Mouse (Mus musculus): ENCODE results near the gene Ptgfrn. TPM values are rescaled to one million over a fixed set of nuclear protein-coding genes. Genes with fewer than 3 reads are reported as not detected.

The Ptgfrn gene
- polyA plus RNA-seq, 1 experiment from 2014 or later: 8.8 TPM

GRCm38 (mm10) chr3:101080925-101081324 lies 29.2 kb downstream of the Ptgfrn start:
- ATAC-seq (replicated peaks; ENCODE audit: low FRiP score, low TSS enrichment, low read depth): no peak
- DNase-seq (ENCODE audit: low spot score): no peak
- 87% methylated on average over 4 of the region's 4 CpGs for WGBS
- Histone ChIP-seq H3K4me2 (ENCODE audit: low read length) (no peak overlapping the region), H3K4me3 (ENCODE audit: low read depth, low read length) (no peak overlapping the region), H3K36me3 (ENCODE audit: control insufficient read depth, insufficient read depth, low read length) (peaks cover 20% of the 10 kb centered on the region), H3K27me3 (replicated peaks; ENCODE audit: control insufficient read depth, insufficient read depth, low read length) (no peaks in the 10 kb centered on the region), H3K4me1 (replicated peaks; ENCODE audit: control insufficient read depth, insufficient read depth, low read length) (peaks cover 5% of the 10 kb centered on the region), H3K9me3 (ENCODE audit: control insufficient read depth, low read length) (no peaks in the 10 kb centered on the region), H3K27ac (ENCODE audit: low read depth) (no peak overlapping the region), H3K9ac (ENCODE audit: low read length) (no peak overlapping the region)

DNA sequence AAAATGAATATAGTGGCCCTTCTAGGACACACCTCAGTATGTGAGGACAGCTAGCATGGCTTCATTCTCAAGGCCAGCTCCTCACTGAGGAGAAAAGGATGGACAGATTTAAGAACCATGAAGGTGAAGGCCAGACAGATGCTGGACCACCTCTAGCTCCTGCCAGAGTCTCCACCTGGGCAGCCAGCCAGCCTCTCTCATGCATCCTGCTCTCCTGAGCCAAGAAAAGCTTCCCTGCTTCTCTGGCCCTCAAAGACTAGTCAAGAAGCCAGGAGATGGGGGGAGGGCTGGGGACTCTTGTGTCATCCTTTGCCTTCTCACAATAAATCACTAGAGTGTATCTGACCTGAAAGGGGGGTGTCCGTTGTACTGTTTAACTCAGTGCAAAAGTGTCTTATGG lies 31.7 kb downstream of the Ptgfrn start:
- WGBS: 70% methylated on average over 1 of the region's 1 CpGs
- Histone ChIP-seq H3K4me1 (replicated peaks; ENCODE audit: control insufficient read depth, insufficient read depth, low read length) (peaks cover 11% of the 10 kb centered on the region), H3K9ac (ENCODE audit: low read length) (no peak overlapping the region), H3K27ac (ENCODE audit: low read depth) (no peak overlapping the region), H3K36me3 (ENCODE audit: control insufficient read depth, insufficient read depth, low read length) (peaks cover 20% of the 10 kb centered on the region), H3K4me2 (ENCODE audit: low read length) (no peak overlapping the region), H3K9me3 (ENCODE audit: control insufficient read depth, low read length) (no peaks in the 10 kb centered on the region), H3K27me3 (replicated peaks; ENCODE audit: control insufficient read depth, insufficient read depth, low read length) (no peaks in the 10 kb centered on the region), H3K4me3 (ENCODE audit: low read depth, low read length) (no peak overlapping the region)
- DNase-seq (ENCODE audit: low spot score): no peak
- ATAC-seq (replicated peaks; ENCODE audit: low FRiP score, low TSS enrichment, low read depth): no peak

DNA sequence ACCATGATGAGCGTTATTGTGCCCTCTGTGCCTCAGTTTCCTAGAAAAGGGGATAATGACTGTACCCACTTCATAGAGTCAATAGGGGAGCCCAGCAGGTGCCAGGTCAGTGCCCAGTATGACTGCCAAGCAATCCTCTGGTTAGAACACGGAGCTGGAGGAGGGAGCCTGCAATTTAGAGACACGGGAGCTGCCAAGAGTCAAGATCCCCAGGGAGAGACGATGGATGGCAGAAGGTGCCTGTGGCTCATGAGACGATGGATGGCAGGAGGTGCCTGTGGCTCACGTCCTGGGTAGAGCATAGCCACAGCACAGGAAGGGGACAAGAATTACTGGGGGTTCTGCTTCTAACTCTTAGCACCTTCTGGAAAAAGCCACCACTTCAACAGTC lies 32.4 kb downstream of the Ptgfrn start:
- H3K4me3 ChIP-seq (ENCODE audit: low read depth, low read length): no peak overlapping the region
- 83% methylated on average over 6 of the region's 6 CpGs for WGBS
- H3K9ac ChIP-seq (ENCODE audit: low read length): no peak overlapping the region
- H3K36me3 ChIP-seq (ENCODE audit: control insufficient read depth, insufficient read depth, low read length): peaks cover 19% of the 10 kb centered on the region
- DNase-seq (ENCODE audit: low spot score) (no peak), ATAC-seq (replicated peaks; ENCODE audit: low FRiP score, low TSS enrichment, low read depth) (no peak)
- H3K27me3 ChIP-seq (replicated peaks; ENCODE audit: control insufficient read depth, insufficient read depth, low read length): no peaks in the 10 kb centered on the region
- H3K9me3 ChIP-seq (ENCODE audit: control insufficient read depth, low read length): no peaks in the 10 kb centered on the region
- peaks cover 15% of the 10 kb centered on the region for H3K4me1 ChIP-seq (replicated peaks; ENCODE audit: control insufficient read depth, insufficient read depth, low read length)
- no peak overlapping the region for H3K27ac ChIP-seq (ENCODE audit: low read depth)
- no peak overlapping the region for H3K4me2 ChIP-seq (ENCODE audit: low read length)

GRCm38 (mm10) chr3:101076966-101077709 lies 32.9 kb downstream of the Ptgfrn start:
- Histone ChIP-seq H3K4me2 (ENCODE audit: low read length) (no peak overlapping the region), H3K4me1 (replicated peaks; ENCODE audit: control insufficient read depth, insufficient read depth, low read length) (peaks cover 15% of the 10 kb centered on the region), H3K9ac (ENCODE audit: low read length) (no peak overlapping the region), H3K36me3 (ENCODE audit: control insufficient read depth, insufficient read depth, low read length) (peaks cover 25% of the 10 kb centered on the region), H3K27me3 (replicated peaks; ENCODE audit: control insufficient read depth, insufficient read depth, low read length) (no peaks in the 10 kb centered on the region), H3K27ac (ENCODE audit: low read depth) (no peak overlapping the region), H3K4me3 (ENCODE audit: low read depth, low read length) (no peak overlapping the region), H3K9me3 (ENCODE audit: control insufficient read depth, low read length) (no peaks in the 10 kb centered on the region)
- DNase-seq (ENCODE audit: low spot score): no peak
- ATAC-seq (replicated peaks; ENCODE audit: low FRiP score, low TSS enrichment, low read depth): no peak
- WGBS: 95% methylated on average over 25 of the region's 25 CpGs

DNA sequence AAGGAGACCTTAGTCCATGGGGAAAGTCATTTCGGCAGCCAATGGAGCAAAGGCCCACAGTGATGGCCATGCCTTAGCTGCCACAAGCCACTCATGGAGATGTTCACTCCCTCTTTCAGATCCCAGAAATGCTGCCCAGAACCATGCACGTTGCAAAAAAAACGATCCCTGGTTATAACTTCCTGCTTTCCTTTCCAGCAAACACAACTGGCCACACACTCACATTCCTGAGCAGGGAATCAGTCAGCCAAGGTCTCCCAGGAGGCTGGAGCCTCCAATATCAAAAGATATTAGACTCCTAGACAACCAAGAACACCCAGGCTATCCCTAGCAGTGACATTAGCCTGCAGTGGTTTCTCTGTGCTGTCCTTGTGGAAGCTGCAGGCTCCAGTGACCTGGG lies 34.2 kb downstream of the Ptgfrn start:
- ATAC-seq (replicated peaks; ENCODE audit: low FRiP score, low TSS enrichment, low read depth): no peak
- whole genome bisulfite sequencing: 42% methylated on average over 3 of the region's 3 CpGs
- peaks cover 22% of the 10 kb centered on the region for H3K4me1 ChIP-seq (replicated peaks; ENCODE audit: control insufficient read depth, insufficient read depth, low read length)
- H3K27me3 ChIP-seq (replicated peaks; ENCODE audit: control insufficient read depth, insufficient read depth, low read length): no peaks in the 10 kb centered on the region
- peaks cover 33% of the 10 kb centered on the region for H3K36me3 ChIP-seq (ENCODE audit: control insufficient read depth, insufficient read depth, low read length)
- no peak overlapping the region for H3K4me2 ChIP-seq (ENCODE audit: low read length)
- no peak overlapping the region for H3K4me3 ChIP-seq (ENCODE audit: low read depth, low read length)
- no peak overlapping the region for H3K9ac ChIP-seq (ENCODE audit: low read length)
- DNase-seq (ENCODE audit: low spot score): no peak
- no peaks in the 10 kb centered on the region for H3K9me3 ChIP-seq (ENCODE audit: control insufficient read depth, low read length)
- no peak overlapping the region for H3K27ac ChIP-seq (ENCODE audit: low read depth)

GRCm38 (mm10) chr3:101073384-101073783 lies 36.7 kb downstream of the Ptgfrn start:
- no peak overlapping the region for H3K4me3 ChIP-seq (ENCODE audit: low read depth, low read length)
- ATAC-seq (replicated peaks; ENCODE audit: low FRiP score, low TSS enrichment, low read depth): no peak
- no peaks in the 10 kb centered on the region for H3K27me3 ChIP-seq (replicated peaks; ENCODE audit: control insufficient read depth, insufficient read depth, low read length)
- DNase-seq (ENCODE audit: low spot score): no peak
- peaks cover 30% of the 10 kb centered on the region for H3K36me3 ChIP-seq (ENCODE audit: control insufficient read depth, insufficient read depth, low read length)
- no peaks in the 10 kb centered on the region for H3K9me3 ChIP-seq (ENCODE audit: control insufficient read depth, low read length)
- H3K4me2 ChIP-seq (ENCODE audit: low read length): no peak overlapping the region
- 72% methylated on average over 9 of the region's 9 CpGs for WGBS
- H3K27ac ChIP-seq (ENCODE audit: low read depth): peak overlapping the region; percentile 54; the same call in 1 of the 2 replicates
- H3K4me1 ChIP-seq (replicated peaks; ENCODE audit: control insufficient read depth, insufficient read depth, low read length): peaks cover 27% of the 10 kb centered on the region
- no peak overlapping the region for H3K9ac ChIP-seq (ENCODE audit: low read length)

- no peak overlapping the region for H3K4me2 ChIP-seq (ENCODE audit: low read length)
- no peak overlapping the region for H3K4me3 ChIP-seq (ENCODE audit: low read depth, low read length)
- peaks cover 27% of the 10 kb centered on the region for H3K36me3 ChIP-seq (ENCODE audit: control insufficient read depth, insufficient read depth, low read length)
- no peaks in the 10 kb centered on the region for H3K27me3 ChIP-seq (replicated peaks; ENCODE audit: control insufficient read depth, insufficient read depth, low read length)
- H3K9me3 ChIP-seq (ENCODE audit: control insufficient read depth, low read length): no peaks in the 10 kb centered on the region
- peaks cover 27% of the 10 kb centered on the region for H3K4me1 ChIP-seq (replicated peaks; ENCODE audit: control insufficient read depth, insufficient read depth, low read length)
- DNase-seq (ENCODE audit: low spot score): no peak
- no peak overlapping the region for H3K27ac ChIP-seq (ENCODE audit: low read depth)
- 89% methylated on average over 15 of the region's 15 CpGs for WGBS
- no peak for ATAC-seq (replicated peaks; ENCODE audit: low FRiP score, low TSS enrichment, low read depth)
- no peak overlapping the region for H3K9ac ChIP-seq (ENCODE audit: low read length)
Measured at GRCm38 (mm10) chr3:101072506-101073215, 37.4 kb downstream of the Ptgfrn start.

DNA sequence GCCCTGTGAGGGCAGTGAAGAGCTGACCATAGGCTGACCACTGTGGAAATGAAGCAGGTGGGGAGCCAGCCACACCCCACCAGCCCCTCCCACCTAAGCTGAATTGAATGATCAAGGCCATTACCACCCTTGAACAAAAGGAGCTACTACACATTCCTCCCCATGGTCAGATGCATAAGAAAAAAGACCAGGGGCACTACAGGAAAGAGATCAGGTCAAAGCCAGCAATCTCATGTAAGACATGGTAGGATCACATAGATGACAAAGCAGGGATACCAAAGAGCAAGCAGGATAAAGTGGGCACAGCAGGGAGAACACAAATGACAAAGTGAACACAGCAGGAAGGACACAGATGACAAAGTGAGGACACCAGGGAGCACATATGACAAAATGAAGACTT lies 38.5 kb downstream of the Ptgfrn start:
- H3K4me2 ChIP-seq (ENCODE audit: low read length): no peak overlapping the region
- H3K27ac ChIP-seq (ENCODE audit: low read depth): no peak overlapping the region
- DNase-seq (ENCODE audit: low spot score) (no peak), ATAC-seq (replicated peaks; ENCODE audit: low FRiP score, low TSS enrichment, low read depth) (no peak)
- H3K36me3 ChIP-seq (ENCODE audit: control insufficient read depth, insufficient read depth, low read length): peaks cover 23% of the 10 kb centered on the region
- no peaks in the 10 kb centered on the region for H3K27me3 ChIP-seq (replicated peaks; ENCODE audit: control insufficient read depth, insufficient read depth, low read length)
- H3K9me3 ChIP-seq (ENCODE audit: control insufficient read depth, low read length): no peaks in the 10 kb centered on the region
- peaks cover 27% of the 10 kb centered on the region for H3K4me1 ChIP-seq (replicated peaks; ENCODE audit: control insufficient read depth, insufficient read depth, low read length)
- no peak overlapping the region for H3K9ac ChIP-seq (ENCODE audit: low read length)
- no peak overlapping the region for H3K4me3 ChIP-seq (ENCODE audit: low read depth, low read length)
